Mouse (Mus musculus): ENCODE measurements at regions not wholly inside any gene's neighbourhood (a gene's known extent, or its start where the extent isn't known, plus 50 kb on each side); places are given as distances from the start of the nearest gene placed in this dataset.

DNA sequence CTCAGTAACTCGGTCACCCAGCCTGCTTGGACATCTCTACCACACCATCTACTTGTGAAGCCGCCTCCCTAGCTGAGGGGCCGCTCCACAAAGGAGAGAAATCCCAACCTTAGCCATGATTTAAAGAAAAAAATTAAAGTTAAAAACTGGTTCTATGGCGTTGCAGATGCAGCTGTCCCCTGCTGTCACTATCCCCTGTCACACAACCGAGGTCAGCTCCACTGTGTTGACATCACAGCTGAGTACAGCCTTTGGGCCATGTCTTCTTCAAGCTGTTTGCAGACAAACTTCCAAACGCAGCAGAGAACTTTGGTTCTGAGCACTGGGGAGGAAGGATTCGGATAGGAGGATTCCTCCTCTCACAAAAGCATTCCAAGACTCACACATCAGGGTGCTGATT, 278.1 kb upstream of the Pabpc6 start:
- no peaks in the 10 kb centered on the region for H3K27me3 ChIP-seq (replicated peaks; ENCODE audit: control insufficient read depth, insufficient read depth, low read length)
- no peak overlapping the region for H3K27ac ChIP-seq (ENCODE audit: low read depth, low read length)
- no peak overlapping the region for H3K4me2 ChIP-seq (ENCODE audit: low read length)
- H3K4me1 ChIP-seq (ENCODE audit: control insufficient read depth, insufficient read depth, low read length): no peaks in the 10 kb centered on the region
- no peak for ATAC-seq
- H3K4me3 ChIP-seq (ENCODE audit: low read depth, low read length): no peak overlapping the region
- H3K9ac ChIP-seq (ENCODE audit: low read length): no peak overlapping the region
- DNase-seq (ENCODE audit: low spot score): no peak
- no peaks in the 10 kb centered on the region for H3K9me3 ChIP-seq (replicated peaks; ENCODE audit: control insufficient read depth, low read length)
- H3K36me3 ChIP-seq (ENCODE audit: control insufficient read depth, insufficient read depth, low read length): no peaks in the 10 kb centered on the region
- 89% methylated on average over 7 of the region's 7 CpGs for WGBS

DNA sequence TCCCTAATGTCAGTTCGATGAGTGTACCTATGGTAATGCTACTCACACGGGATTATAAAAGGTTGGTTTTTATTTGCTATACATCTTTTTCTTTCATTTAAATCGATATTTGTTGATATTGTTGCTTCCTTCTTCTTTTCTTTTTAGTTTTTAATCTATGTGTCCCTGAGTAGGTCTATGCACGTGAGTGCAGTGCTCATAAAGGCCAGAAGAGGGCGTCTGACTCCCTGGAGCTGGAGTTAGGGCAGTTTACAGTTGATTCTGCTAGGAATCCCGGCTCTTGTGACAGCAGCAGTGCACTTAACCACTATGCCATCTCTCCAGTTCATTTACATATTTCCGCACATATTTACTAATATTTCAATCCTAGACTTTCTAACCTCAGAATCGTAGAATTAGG, 275.0 kb upstream of the Pabpc6 start:
- H3K9me3 ChIP-seq (replicated peaks; ENCODE audit: control insufficient read depth, low read length): no peaks in the 10 kb centered on the region
- H3K27ac ChIP-seq (ENCODE audit: low read depth, low read length): no peak overlapping the region
- H3K4me2 ChIP-seq (ENCODE audit: low read length): no peak overlapping the region
- no peaks in the 10 kb centered on the region for H3K36me3 ChIP-seq (ENCODE audit: control insufficient read depth, insufficient read depth, low read length)
- H3K9ac ChIP-seq (ENCODE audit: low read length): no peak overlapping the region
- no peaks in the 10 kb centered on the region for H3K4me1 ChIP-seq (ENCODE audit: control insufficient read depth, insufficient read depth, low read length)
- no peak for ATAC-seq
- H3K4me3 ChIP-seq (ENCODE audit: low read depth, low read length): no peak overlapping the region
- 86% methylated on average over 8 of the region's 8 CpGs for WGBS
- DNase-seq (ENCODE audit: low spot score): no peak
- no peaks in the 10 kb centered on the region for H3K27me3 ChIP-seq (replicated peaks; ENCODE audit: control insufficient read depth, insufficient read depth, low read length)

DNA sequence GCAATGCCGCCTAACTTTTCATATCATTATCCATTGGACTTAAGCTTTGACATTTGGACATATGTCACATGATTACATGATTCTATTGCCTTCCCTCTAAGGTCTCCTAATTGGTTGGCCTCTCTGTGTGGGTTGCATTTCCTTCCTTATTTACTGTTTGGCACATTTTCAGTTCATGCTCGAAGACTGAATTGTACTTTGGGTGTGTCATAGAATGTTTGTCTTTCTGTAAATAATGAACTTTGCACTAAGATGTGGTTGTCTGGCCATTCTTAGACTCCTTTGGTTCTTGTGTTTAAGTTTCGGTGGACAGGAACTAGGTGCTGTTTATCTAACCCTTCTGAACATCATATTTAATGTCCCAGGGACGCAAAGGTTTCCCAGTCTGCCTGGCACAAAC, 272.7 kb upstream of the Pabpc6 start:
- no peak overlapping the region for H3K4me3 ChIP-seq (ENCODE audit: low read depth, low read length)
- H3K9ac ChIP-seq (ENCODE audit: low read length): no peak overlapping the region
- no peaks in the 10 kb centered on the region for H3K9me3 ChIP-seq (replicated peaks; ENCODE audit: control insufficient read depth, low read length)
- no peaks in the 10 kb centered on the region for H3K4me1 ChIP-seq (ENCODE audit: control insufficient read depth, insufficient read depth, low read length)
- no peaks in the 10 kb centered on the region for H3K36me3 ChIP-seq (ENCODE audit: control insufficient read depth, insufficient read depth, low read length)
- ATAC-seq: no peak
- no peak overlapping the region for H3K27ac ChIP-seq (ENCODE audit: low read depth, low read length)
- 95% methylated on average over 4 of the region's 4 CpGs for WGBS
- no peak for DNase-seq (ENCODE audit: low spot score)
- H3K27me3 ChIP-seq (replicated peaks; ENCODE audit: control insufficient read depth, insufficient read depth, low read length): no peaks in the 10 kb centered on the region
- H3K4me2 ChIP-seq (ENCODE audit: low read length): no peak overlapping the region

DNA sequence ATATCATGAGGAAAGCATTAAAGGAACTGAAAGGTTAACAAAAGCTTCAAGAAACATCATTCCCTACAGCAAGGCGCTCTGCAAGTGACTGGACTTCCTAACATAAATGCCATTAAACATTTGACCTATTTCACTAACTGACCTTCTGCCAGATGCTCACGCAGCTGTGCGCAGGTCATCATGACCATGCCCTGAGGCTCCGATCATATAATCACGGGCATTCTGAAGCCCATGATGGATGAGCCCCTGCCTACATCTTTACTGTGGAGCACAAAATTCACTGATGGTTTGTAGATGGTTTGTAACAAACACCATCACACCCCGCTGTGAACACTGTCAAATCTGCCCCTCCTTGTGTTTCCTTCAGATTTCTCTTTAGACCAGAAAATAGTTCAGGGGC, 270.1 kb upstream of the Pabpc6 start:
- Histone ChIP-seq H3K4me1 (ENCODE audit: control insufficient read depth, insufficient read depth, low read length) (no peaks in the 10 kb centered on the region), H3K27ac (ENCODE audit: low read depth, low read length) (no peak overlapping the region), H3K4me2 (ENCODE audit: low read length) (no peak overlapping the region), H3K9ac (ENCODE audit: low read length) (no peak overlapping the region), H3K4me3 (ENCODE audit: low read depth, low read length) (no peak overlapping the region), H3K9me3 (replicated peaks; ENCODE audit: control insufficient read depth, low read length) (no peaks in the 10 kb centered on the region), H3K36me3 (ENCODE audit: control insufficient read depth, insufficient read depth, low read length) (no peaks in the 10 kb centered on the region), H3K27me3 (replicated peaks; ENCODE audit: control insufficient read depth, insufficient read depth, low read length) (no peaks in the 10 kb centered on the region)
- DNase-seq (ENCODE audit: low spot score) (no peak), ATAC-seq (no peak)
- 92% methylated on average over 6 of the region's 6 CpGs for WGBS

DNA sequence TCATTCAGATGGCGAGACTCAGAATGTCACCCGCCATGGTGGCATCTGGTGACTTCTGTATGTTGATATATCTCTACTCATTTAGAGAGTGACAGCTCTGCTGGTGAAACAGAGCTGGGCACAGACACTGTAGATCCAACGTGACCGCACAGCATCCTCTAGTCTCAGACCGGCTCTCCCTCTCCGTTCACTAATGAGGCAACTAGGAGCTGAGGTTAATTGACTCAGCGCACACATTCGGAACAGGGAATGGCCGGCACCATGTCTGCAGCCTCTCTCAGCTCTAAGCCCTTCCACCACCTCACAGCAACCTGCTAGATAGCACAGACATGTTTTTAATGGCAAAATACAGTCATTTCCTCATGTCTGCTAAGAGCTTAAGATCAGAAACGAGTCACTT, 268.9 kb upstream of the Pabpc6 start:
- no peak overlapping the region for H3K4me3 ChIP-seq (ENCODE audit: low read depth, low read length)
- no peaks in the 10 kb centered on the region for H3K4me1 ChIP-seq (ENCODE audit: control insufficient read depth, insufficient read depth, low read length)
- no peak overlapping the region for H3K4me2 ChIP-seq (ENCODE audit: low read length)
- WGBS: 50% methylated on average over 10 of the region's 10 CpGs
- DNase-seq (ENCODE audit: low spot score) (peak; percentile 18), ATAC-seq (no peak)
- H3K9me3 ChIP-seq (replicated peaks; ENCODE audit: control insufficient read depth, low read length): no peaks in the 10 kb centered on the region
- no peak overlapping the region for H3K27ac ChIP-seq (ENCODE audit: low read depth, low read length)
- no peaks in the 10 kb centered on the region for H3K27me3 ChIP-seq (replicated peaks; ENCODE audit: control insufficient read depth, insufficient read depth, low read length)
- H3K36me3 ChIP-seq (ENCODE audit: control insufficient read depth, insufficient read depth, low read length): no peaks in the 10 kb centered on the region
- no peak overlapping the region for H3K9ac ChIP-seq (ENCODE audit: low read length)

DNA sequence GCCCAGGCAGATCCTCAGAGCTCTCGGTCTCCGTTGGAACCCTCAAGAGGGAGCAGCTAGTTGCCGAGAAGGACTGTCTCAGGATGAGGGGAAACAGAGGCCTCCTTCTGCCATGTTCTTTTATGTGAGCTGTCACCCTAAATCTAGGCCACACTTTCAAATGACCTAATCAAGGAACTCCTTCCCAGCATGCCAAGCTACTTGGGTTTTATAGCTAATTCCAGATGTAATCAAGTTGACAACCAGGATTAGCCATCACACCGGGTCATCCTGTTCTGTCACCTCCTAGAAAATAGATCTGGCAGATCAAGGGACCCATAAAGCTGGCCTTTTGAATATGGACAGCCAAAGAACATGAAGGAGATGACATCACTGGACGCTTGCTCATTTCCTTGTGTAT, 267.7 kb upstream of the Pabpc6 start:
- DNase-seq (ENCODE audit: low spot score) (no peak), ATAC-seq (no peak)
- Histone ChIP-seq H3K27ac (ENCODE audit: low read depth, low read length) (no peak overlapping the region), H3K4me2 (ENCODE audit: low read length) (no peak overlapping the region), H3K36me3 (ENCODE audit: control insufficient read depth, insufficient read depth, low read length) (no peaks in the 10 kb centered on the region), H3K9me3 (replicated peaks; ENCODE audit: control insufficient read depth, low read length) (no peaks in the 10 kb centered on the region), H3K9ac (ENCODE audit: low read length) (no peak overlapping the region), H3K4me3 (ENCODE audit: low read depth, low read length) (no peak overlapping the region), H3K27me3 (replicated peaks; ENCODE audit: control insufficient read depth, insufficient read depth, low read length) (no peaks in the 10 kb centered on the region), H3K4me1 (ENCODE audit: control insufficient read depth, insufficient read depth, low read length) (no peaks in the 10 kb centered on the region)
- 89% methylated on average over 5 of the region's 5 CpGs for WGBS

DNA sequence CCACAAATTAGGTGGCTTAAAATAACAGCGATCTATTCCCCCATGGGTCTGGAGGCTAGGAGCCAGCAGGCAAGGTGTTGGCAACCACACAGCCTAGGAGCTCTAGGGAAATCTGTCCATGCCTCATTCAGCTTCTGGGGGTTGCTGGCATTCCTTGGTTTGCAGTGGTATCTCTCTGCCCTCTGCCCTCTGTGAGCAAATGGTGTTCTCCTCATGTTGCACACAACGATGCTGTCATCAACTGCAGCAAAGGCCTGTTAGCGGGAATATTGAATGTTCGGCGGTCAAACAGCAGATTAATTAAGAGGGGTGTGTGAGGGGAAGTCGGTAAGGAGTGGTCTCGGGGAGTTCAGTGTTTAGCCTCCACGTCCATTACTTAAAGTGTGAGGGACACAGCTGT, 262.7 kb upstream of the Pabpc6 start:
- peaks cover 10% of the 10 kb centered on the region for H3K4me1 ChIP-seq (ENCODE audit: control insufficient read depth, insufficient read depth, low read length)
- WGBS: 80% methylated on average over 8 of the region's 8 CpGs
- H3K9ac ChIP-seq (ENCODE audit: low read length): no peak overlapping the region
- H3K9me3 ChIP-seq (replicated peaks; ENCODE audit: control insufficient read depth, low read length): no peaks in the 10 kb centered on the region
- ATAC-seq (no peak), DNase-seq (ENCODE audit: low spot score) (no peak)
- H3K27ac ChIP-seq (ENCODE audit: low read depth, low read length): no peak overlapping the region
- no peaks in the 10 kb centered on the region for H3K36me3 ChIP-seq (ENCODE audit: control insufficient read depth, insufficient read depth, low read length)
- no peaks in the 10 kb centered on the region for H3K27me3 ChIP-seq (replicated peaks; ENCODE audit: control insufficient read depth, insufficient read depth, low read length)
- H3K4me3 ChIP-seq (ENCODE audit: low read depth, low read length): no peak overlapping the region
- H3K4me2 ChIP-seq (ENCODE audit: low read length): no peak overlapping the region

DNA sequence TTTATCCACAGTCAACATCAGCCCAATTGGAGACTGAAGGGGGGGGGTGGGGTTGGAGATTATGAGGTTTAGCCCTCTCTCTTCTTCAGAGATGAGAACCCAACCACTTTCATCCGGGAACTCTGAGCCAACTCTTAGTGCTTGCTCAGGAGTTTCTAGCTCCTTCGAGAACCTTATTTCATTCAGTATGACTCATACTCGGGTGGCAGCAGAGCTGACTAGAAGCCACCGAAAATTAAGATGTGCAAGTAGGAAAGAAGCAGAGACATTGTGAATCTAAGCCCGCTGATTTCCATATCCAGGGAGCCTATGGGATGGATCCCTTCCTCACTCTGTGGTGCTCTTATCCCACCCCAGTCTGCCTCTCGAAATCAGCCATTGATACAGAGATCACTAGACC, 262.0 kb upstream of the Pabpc6 start:
- 87% methylated on average over 6 of the region's 6 CpGs for WGBS
- no peaks in the 10 kb centered on the region for H3K36me3 ChIP-seq (ENCODE audit: control insufficient read depth, insufficient read depth, low read length)
- H3K4me1 ChIP-seq (ENCODE audit: control insufficient read depth, insufficient read depth, low read length): peaks cover 10% of the 10 kb centered on the region
- H3K4me2 ChIP-seq (ENCODE audit: low read length): no peak overlapping the region
- no peak for DNase-seq (ENCODE audit: low spot score)
- H3K9ac ChIP-seq (ENCODE audit: low read length): no peak overlapping the region
- no peak overlapping the region for H3K27ac ChIP-seq (ENCODE audit: low read depth, low read length)
- no peak overlapping the region for H3K4me3 ChIP-seq (ENCODE audit: low read depth, low read length)
- H3K9me3 ChIP-seq (replicated peaks; ENCODE audit: control insufficient read depth, low read length): no peaks in the 10 kb centered on the region
- no peaks in the 10 kb centered on the region for H3K27me3 ChIP-seq (replicated peaks; ENCODE audit: control insufficient read depth, insufficient read depth, low read length)
- no peak for ATAC-seq

DNA sequence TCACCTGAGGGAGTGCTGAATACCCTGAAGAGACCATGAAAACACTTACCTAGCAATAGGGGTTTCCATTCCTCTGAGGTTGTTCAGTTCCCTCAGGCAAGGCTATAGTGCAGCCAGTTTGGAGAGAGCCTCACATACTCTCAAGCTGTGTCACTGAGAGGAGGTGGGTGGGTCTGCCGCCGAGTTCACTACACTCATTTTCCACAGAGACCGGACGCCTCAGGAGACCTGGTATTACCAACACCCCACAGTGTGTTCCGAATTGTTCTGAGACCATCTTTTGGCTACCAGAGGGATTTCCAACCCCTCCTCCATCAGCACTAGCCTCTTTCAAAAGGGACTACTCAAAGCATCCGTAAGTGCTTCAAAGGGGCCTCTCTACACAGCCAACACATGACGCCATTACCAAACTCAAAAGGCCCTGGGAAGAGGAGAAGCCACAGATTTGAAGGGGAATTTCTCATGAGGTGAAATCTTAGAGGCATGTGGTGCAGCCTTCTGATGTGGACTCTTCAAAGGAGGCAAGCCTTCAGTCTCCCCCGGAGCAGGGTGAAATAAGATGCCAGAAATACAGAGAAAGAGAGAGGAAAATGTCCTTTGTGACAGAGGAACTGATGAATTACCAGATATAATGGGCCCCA, 260.1 kb upstream of the Pabpc6 start:
- DNase-seq (ENCODE audit: low spot score) (peak; percentile 64), ATAC-seq (peak; percentile 63)
- Histone ChIP-seq H3K9me3 (replicated peaks; ENCODE audit: control insufficient read depth, low read length) (no peaks in the 10 kb centered on the region), H3K4me1 (ENCODE audit: control insufficient read depth, insufficient read depth, low read length) (peaks cover 10% of the 10 kb centered on the region), H3K27ac (ENCODE audit: low read depth, low read length) (0 out of 2 replicates have a peak overlapping the region, but pooled peaks have one; percentile 10), H3K4me3 (ENCODE audit: low read depth, low read length) (no peak overlapping the region), H3K9ac (ENCODE audit: low read length) (no peak overlapping the region), H3K4me2 (ENCODE audit: low read length) (no peak overlapping the region), H3K36me3 (ENCODE audit: control insufficient read depth, insufficient read depth, low read length) (no peaks in the 10 kb centered on the region), H3K27me3 (replicated peaks; ENCODE audit: control insufficient read depth, insufficient read depth, low read length) (no peaks in the 10 kb centered on the region)
- WGBS: 28% methylated on average over 8 of the region's 8 CpGs

All from forebrain, embryonic 14.5 days (tissue).